Mouse (Mus musculus): Measurements from ENCODE around the gene Bmper.

Gene Bmper

DNA sequence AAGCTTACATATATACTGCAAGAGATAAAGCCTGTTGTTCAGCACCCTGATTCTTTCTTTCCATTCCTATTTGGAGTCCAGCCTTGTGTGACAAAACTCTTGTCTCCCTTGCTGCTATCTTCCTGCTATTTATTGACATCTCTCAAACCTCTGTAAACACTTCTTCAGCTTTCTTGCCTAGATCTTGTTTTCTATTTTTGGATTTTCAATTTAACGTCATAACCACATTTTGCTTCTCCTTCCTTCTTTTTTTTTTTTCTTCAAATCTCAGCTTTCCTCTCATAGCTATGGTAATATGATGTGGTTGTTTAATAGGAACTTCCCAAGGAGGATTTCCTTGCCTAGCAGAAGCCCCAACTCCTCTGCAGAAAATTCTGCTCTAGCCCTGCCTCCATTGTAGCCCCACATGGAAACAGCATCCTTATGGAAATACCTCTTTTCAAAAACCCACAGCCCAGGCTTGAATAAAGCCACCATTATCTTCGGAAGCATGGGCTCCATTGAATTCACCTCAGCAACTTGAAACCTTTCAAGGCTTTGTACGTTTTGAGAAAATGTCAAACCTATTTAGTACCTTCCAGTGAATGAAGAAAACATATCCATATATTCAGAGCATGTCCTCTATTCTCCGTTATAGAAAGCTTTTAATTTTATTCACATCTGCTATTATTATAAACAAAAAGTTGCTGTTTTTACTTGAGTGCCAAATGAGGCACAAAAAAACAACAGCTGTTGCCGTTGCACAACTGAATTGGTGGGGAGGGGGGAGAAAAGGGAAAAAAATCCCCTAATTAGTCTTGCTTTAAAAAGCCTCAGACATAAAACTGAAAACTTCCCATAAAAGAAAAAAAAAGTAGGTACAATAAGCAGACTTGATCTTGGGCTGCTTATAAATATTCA is 155.2 kb downstream of the Bmper start:
- no peak for DNase-seq

DNA sequence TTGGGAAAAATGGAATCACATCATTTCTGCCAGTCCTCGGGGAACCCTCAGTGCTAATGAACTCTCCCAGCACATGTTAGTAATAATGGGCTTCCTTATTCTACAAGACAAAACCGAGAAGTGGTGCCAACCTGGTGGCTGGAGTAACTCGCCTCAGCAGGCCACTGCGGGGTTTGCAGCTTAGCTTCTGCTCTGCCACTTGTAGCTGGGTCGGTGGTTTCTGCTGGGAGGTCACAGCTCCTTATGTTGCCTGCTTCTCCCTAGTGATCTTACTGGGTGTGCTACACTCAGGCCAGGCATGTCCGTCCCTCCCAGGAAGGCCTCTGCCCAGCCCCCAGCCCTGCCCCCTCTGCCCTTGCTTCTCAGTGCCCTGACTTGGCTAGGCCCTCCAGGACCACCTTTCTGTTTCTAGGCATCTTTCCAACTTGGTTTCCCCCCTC is 155.9 kb downstream of the Bmper start:
- peak in 1 of 2 experiments; percentile 1 for DNase-seq

DNA sequence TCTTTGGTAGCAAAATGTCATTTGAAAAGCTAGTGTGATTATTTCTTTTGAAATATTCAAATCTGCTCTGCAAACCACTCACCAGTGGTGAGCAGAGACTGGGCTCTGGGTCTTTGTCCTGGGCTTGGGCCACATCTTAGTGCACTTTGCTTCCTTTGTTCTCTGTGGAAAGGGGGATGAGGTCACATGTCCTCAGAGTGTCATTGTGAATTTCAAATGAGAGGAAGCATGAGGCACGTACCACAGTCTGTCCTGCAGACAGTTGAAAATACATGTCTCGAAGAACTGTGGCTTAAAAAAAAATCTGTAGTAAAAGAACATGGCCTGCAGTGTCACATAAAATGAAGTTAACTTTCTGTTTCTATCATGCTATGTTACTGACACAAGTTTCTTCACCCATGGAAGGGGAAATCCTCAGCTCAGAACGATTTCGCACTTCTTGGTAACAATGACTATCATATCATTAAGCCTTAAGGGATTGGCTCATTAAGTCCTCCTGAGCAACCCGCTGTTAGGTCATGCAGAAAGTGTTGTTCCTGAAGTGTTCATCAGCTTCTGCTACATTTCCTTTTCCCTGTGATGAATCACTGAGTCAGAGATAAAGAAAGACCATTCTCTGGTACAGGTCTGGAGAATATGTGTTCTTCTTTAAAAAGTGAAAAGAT is 157.4 kb downstream of the Bmper start:
- no peak for DNase-seq

DNA sequence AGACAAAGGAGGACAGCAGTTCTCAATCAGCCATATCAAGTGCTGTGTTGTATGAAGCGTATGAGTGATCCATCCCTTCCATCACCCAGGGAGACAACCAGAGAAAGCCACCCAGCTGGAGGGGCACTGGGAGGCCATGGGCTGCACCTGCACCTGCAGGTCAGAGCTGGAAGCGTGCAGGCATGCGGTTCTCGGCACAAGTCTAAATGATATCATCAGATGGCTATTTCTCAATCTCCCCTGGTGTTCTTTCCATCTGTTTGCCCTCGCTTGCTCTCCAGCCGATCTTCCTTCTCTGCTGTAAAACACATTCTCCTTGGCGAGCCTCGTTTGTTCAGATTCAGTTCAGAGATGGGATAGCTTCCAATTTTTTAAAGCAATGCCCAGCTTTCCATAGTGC is 160.4 kb downstream of the Bmper start:
- DNase-seq = no peak

DNA sequence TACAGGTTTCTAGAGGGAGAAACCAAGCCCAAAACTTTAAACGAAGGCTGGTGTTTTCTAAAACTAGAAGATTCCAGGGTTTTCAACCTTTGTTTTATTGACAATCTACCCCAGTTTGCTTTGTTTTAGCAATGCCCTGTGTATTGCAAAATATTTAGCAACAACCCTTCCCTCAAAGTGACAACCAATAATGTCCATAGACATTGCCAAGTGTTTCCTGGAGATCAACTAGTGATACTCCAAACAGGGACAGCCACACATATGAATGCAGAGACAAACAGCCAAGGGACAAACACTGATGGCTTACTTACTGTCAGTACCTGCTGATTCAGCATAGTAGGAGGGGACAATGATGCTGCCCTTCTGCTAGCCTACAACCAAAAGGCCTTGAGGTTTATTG is 161.0 kb downstream of the Bmper start:
- DNase-seq = no peak

DNA sequence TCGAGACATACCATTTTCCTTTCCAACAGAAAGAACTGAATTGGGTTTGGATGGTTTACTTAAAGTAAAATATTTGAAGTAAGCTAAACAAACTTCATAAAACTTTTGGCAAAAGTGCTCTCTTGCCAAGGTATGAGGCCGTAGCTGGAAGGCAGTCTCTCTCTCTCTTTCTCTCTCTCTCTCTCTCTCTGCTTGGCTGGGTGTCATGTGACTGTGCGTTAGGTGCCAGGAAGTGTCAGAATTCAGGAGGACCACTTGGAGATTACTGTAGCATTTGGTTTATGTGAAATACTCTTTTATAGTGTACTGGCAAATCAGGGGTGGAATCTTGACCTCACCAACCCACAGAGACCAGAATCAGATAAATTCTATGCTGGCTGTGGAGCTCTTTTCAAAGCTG is 162.0 kb downstream of the Bmper start:
- DNase-seq = no peak

DNA sequence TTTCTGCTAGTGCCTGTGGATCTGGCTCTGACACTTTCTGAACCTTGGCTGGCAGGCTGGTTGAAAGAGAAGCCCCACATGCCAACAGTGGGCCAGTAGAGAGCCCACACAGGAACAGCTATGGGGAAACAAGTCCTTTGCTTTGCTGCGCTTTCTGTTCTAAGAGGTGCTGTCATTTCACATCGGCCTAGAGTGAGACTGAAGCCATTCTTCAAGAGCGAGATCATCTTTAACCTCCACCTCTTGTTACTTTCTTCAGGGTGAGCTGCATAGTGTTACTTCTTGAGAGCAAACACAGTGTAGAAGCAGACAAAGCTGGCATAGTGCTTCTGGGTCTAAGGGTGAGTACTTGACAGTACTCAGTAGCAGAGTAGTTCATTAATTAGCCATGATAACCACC is 163.3 kb downstream of the Bmper start:
- no peak for DNase-seq

DNA sequence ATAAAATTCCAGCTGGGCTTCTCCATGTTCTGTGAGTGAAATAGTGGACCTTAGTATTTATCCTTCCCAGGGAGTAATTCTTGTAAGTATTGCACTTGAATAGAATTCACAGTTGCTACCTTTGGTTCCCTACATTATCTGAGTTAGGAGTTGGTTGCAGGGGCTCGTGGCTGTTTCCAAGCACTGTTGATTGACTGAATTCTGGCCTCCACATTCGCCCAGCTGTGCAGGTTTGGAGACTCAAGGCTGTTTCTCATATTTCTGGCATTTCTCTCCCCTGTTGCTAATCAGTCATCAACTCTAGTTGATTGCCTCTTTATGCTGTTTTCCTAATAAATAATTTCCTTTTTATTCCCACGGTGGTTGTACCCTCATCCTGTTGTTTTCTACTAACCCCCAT is 167.2 kb downstream of the Bmper start:
- no peak for DNase-seq

DNA sequence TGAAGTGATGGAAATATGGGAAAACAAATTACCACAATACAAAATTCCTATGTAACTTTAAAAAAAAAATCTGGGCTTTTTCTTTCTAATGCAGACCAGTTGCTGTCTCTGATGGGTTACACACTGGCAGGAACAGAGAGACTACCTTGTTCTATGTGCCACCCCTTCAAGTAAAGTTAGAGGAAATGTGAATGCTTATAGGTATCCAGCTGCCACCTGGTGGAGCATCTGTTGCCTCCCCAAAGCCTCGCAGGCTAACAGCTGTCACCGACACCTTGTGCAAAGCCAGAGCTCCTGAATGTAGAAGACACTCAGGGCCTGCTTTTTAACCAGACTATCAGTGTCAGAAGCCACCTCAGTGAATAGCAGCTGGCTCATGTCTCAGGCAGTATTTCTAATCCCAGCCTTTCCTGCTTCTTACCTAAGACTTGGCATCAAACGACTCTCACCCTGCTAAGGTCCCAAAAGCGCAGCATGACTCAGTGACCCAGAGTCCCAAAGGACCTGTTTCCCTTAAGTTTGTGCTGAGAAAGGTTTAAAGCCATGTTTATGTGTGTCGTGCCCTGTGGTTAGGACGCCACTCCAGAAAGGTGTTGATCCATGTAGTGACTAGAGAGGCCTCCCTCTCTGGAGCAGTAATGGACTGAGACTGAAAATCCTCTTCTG is 171.9 kb downstream of the Bmper start:
- DNase-seq = no peak

DNA sequence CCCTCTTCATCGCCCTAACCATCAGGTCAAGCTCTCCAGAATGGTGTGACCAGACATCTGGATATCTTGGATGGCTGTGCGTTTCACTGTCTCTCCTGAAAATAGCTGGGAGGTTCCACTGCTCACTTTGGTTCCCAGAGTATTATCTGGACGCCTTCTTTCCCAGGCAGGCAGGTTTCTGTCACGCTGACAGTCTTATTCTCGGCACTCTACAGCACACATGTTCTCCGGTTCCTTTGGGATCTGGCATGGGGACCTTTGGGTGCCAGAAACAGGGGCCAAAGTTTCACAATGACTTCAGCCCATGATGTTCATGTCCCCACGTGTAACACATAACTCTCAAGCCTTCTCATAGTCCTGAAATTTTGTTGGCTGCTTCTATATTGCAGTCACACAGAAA is 173.3 kb downstream of the Bmper start:
- no peak for DNase-seq

DNA sequence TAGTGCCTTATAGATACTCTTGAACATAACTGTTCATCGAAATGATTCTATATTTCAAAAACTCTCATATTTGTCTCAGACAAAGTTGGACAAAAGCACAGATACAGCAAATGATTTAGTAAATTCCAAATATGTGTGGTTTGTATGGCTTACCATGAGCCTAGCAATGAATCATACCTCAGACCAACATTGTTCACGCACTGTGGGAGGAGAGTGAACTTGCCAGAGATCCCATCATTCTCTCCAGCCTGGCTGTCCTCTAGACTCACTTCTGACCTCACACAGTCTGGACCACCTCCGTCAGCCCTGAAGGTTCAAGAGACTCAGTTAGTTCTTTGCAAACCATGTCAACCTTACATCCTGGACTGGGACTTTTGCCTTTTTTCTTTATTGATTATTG is 175.0 kb downstream of the Bmper start:
- no peak for DNase-seq

DNA sequence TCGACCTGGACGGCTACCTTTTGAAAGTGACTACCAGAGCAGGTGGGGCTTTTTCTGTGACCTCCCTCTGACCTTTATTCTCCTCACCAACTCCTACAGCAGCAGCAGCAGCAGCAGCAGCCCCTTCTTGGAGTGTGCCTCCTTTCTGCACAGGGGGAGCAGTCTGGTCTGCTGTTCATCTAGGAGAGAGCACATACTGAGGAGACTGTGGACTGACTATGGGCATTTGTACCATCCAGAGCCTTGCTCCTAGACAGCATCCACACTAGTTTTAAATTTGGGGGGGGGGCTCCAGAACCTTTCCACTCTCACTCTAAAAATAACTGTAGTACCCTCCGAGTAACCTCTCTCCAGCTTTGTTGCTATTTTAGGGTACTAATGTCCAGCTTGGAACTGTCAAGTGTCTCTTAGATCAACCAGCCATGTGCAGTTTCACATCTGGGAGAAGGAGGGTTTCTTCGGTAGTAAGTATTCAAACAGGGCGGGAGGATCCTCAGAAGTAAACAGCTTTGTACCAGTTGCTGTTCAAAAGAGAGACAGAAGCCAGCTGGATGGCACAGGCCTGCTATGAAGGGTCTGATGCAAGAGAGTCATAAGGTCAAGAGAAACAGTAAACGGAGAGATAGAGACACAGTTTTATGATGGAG is 176.9 kb downstream of the Bmper start:
- no peak for DNase-seq

DNA sequence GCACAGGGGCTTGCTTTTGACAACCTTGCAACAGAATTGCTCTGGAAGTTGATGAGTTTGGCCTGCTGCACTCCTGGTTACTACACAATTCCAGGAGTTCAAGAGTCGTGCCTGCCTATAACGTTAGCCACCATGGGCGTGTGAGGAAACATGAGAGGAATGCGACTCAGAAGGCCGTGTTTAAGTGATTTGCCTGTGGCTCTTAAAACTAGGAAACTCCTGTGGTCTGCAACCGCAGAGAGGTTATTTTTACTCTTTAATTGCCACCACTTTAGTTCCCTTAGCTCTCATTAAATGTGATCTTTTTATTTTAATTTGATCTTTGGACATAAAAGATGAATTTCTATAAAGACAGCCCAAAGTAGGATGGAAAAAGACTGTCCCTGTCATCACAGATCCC is 184.5 kb downstream of the Bmper start:
- DNase-seq = no peak

DNA sequence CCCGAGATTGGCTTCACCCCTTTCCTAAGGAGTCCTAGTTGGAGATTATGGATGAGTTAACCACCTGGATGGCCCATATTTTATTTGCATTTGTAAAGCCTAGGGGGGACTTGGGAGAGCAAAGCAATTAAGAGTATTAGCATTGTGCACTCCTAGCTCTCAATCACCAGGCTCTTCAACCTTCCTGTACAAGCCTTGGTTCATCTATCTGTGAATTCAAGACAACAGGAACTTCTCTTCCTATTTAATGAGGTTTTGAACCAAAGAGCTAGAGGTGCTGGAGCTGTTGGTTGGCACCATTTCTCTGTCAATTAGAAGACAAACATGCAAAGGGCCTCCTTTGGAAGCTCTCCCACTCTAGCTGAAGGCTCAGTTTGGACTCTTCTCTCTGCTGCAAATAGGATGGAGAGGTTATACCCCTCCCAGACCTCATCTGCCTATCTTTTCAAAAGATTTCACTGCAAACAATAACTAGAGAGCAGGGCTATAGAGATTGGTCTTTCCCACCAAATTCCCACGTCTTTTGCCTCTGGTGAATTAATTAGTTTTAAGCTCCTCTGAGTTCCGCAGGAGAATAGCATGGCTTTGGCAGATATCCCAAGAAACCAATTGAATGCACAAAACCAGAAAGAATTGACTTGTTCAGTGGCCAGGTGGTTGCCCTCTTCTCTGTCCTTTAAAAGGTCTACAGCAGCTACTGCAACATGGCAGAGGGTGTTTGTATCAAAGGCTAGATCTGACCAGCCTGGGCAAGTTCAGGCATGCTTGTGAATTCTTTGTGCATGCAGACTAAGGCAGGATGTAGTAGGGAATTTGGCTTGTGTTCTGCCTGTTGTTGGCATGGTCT is 185.3 kb downstream of the Bmper start:
- no peak for DNase-seq

DNA sequence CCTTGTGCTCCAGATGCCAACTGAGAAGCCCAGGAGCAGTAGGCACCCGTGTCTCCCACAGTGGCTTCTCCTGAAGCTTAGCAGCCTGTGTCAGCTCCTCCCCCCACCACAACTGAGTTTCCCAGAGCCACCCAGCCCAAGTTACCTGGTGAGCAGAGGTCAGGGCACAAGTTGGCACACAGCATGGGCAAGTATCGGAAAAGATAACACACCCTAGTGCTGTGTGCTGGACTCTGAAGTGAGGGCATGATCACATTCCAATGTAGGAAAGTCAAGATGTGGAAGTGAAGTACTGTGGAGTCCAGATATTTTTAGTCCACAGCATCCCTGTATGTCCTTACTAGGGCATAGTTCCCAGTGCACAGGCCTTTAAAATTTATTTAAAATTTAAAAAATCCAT is 187.7 kb downstream of the Bmper start:
- no peak for DNase-seq

DNA sequence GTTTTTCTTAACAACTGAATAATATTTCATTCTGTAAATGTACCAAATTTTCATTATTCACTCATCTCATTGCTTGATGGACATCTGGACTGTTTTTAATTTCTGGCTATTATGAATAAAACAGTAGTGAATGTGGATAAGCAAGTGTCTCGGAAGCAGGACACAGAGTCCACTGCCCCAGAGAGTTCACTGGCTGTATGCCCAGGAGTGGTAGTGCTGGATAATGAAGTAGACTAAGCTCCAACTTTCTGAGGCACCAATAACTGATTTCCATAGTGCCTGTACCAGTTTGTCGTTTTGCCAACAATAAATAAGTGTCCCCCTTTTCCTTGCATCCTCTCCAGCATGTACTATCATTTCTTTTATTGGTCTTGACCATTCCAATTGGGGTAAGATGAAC is 190.1 kb downstream of the Bmper start:
- peak; percentile 12 to 20 for DNase-seq

DNA sequence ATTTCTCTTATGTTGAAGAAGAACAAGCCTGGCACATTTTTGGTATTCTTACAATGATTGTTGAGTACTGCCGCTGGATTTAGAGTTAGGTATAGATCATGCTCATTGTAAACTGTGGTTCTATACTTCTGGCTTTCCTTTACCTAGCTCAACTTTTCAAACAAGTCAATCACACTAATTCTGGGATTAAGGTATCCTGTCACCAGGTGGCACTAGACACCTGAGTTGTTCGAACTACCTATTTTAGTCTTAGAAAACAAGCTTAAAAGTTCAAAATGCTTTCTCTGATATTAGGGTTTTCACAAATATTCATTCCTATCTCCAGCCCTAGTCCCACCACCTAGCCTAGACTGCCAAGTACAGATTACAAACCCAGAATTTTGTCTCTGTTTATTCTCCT is 196.2 kb downstream of the Bmper start:
- DNase-seq = peak in 1 of 2 experiments; percentile 10

DNA sequence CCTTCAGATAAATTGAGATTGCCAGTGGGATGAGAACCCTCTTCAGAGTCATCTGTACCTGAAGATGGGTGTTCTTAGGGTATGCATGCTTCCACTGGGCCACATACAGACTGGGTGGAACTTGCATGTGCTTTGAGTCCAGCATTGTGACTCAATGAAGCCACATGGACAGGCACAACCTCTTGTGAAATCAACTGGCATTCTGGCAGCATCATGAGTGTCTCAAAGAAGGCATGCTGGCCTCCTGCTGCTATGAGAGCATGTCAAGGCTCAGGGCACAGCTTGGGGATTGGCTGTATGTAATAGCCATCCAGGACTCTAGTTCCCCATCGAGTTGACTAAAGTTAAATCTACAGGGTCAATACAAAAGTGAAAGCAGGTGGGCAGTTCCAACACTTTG is 200.9 kb downstream of the Bmper start:
- no peak for DNase-seq

DNA sequence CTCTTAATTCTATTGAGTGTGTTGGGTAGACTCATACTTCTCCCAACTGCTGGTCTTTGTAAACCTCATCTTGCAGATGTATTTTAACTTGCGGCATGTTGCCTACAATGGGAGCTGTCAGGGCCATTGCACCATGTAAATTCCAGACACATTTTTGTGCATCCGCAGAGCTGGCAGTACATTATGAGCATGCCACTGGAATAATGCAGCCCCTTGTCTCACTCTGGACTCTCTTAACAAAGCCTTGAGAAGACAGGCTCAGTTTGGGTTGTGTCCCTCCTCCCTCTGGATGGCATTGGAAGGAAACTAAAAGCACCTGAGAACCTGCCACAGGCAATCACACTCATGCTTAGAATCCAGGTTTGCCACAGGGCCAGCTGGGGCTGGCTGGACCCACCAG is 209.8 kb downstream of the Bmper start:
- no peak for DNase-seq

DNA sequence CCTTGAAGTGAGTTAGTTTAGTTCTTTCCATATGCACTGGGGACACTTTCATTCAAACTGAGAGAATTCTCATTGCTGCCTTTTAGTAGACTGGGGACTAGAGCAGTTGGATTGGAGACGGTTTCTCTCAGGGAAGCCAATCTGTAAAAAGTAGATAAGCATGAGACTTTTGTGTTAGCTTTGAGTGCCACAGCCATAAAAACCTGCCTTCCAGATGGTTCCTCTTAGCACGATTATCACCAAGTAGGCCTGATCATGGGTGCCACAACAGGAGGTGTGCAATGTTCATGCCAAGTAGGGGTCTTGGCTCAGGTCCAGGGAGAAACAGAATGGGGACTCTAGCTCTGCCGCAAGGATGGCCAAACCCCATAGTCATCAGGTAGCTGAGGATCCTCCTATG is 210.4 kb downstream of the Bmper start:
- DNase-seq = no peak

DNA sequence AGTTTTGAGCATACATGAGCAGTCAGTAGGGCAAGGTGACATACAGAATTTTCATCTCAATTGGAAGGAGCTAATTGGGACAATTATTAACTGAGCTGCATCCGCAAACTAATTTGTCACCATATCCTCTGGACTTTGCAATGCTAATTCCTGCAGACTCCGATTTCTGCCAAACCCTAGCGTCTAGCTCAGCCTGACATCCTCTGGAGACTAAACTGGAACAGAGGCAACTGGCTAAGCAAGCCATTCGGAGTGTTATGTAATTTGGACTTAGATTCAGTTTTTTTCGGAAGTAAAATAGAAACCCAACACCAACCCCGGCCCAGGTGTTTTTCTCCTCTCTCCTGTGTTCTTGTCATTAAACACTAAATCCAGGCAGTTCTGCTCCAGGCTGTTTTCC is 213.9 kb downstream of the Bmper start:
- peak; percentile 59 to 78 for DNase-seq

DNA sequence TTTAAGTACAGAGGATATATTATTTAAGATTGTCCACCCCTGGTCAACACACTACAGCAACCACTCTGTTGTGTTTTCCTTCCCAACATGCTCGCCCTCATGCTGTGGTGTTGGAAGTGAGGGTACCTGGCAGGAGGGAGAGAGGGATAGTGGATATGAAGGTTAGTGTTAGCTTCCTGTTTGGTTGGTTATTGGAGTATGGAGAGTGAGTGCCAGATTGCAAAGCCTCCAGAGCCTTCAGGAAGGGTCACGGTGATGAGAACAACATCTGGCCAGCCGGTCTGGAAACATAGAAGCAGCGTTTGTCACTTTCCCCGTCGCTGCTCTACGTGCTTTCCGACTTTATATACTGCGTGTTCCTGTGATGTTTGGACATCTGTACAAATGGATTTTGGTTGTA is 215.8 kb downstream of the Bmper start:
- no peak for DNase-seq

Data from kidney, adult 8-10 months (tissue).